Comparison of ENCODE assay signal across 11 mouse cellular contexts in the genomic region with DNA sequence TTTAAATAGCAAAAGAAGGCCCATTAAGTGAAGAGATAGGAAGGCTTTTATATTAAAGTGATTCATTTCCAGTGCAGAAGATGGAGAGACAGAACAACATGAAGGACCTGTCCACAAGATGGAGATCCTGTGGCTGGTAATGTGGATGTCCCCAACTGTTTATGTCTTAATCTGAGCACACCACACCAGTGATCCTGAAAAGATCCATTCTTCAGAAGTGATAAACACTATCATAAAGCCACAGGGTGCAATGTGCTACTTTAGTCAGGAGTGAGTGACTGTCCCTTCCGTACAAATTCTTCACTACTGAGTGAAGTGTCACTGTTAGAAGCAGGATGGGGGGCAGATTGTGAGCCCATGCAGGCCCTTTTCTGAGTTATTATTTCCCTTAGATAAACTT. TPM values are rescaled to one million over a fixed set of nuclear protein-coding genes. Genes with fewer than 3 reads are reported as not detected.
DNase-seq lines count a peak whose midpoint lies in the region; ATAC-seq lines count a peak whose summit lies in the region.
"Had no signal": no experiment of that assay in that cellular context is flagged by ENCODE, and none has a peak within 500 bp of the region (broad histone marks: within the 10 kb centered on the region; RNA-seq: fewer than 3 reads in every experiment).

No protein-coding gene starts in this region.

- H3K4me1 ChIP-seq in megakaryocyte, embryonic 14.5 days: peaks cover 83% of the 10 kb centered on the region
- H3K4me1 ChIP-seq in forebrain, embryonic 11.5 days (replicated peaks; ENCODE audit: control insufficient read depth, insufficient read depth, low read length): no peaks in the 10 kb centered on the region; the same call in 1 of the 2 replicates
- H3K4me1 ChIP-seq in limb, embryonic 12.5 days (replicated peaks): peaks cover 5% of the 10 kb centered on the region
- peaks cover 5% of the 10 kb centered on the region for H3K4me1 ChIP-seq in neural tube, embryonic 14.5 days (ENCODE audit: control insufficient read depth, insufficient read depth, low read length)

- no peak overlapping the region for H3K9ac ChIP-seq in forebrain, embryonic 11.5 days (ENCODE audit: low read length)
- no peak overlapping the region for H3K9ac ChIP-seq in limb, embryonic 12.5 days (replicated peaks)
- H3K9ac ChIP-seq in neural tube, embryonic 14.5 days (replicated peaks; ENCODE audit: low read depth, low read length): no peak overlapping the region

- H3K27ac ChIP-seq in forebrain, embryonic 11.5 days (ENCODE audit: low read depth, low read length): no peak overlapping the region
- no peak overlapping the region for H3K27ac ChIP-seq in limb, embryonic 12.5 days
- no peak overlapping the region for H3K27ac ChIP-seq in neural tube, embryonic 14.5 days (ENCODE audit: low read depth, low read length)

- no peak for DNase-seq in forebrain, embryonic 11.5 days (ENCODE audit: low spot score)
- no peak for DNase-seq in testis, postnatal 10 days (ENCODE audit: low spot score)
- DNase-seq in ovary, postnatal 14 days (ENCODE audit: low spot score): no peak
- DNase-seq in urinary bladder, postnatal 36 days (ENCODE audit: low spot score in 2 of 2): no peak
- DNase-seq: adrenal gland, postnatal 14 days had no signal

- peak overlapping the region; percentile 99 for H3K4me3 ChIP-seq in megakaryocyte, embryonic 14.5 days (replicated peaks)
- H3K4me3 ChIP-seq in forebrain, embryonic 11.5 days (ENCODE audit: low read depth, low read length): no peak overlapping the region; the same call in 1 of the 2 replicates
- peak overlapping the region; percentile 99 for H3K4me3 ChIP-seq in limb, embryonic 12.5 days (replicated peaks)
- peak overlapping the region; percentile 95; the same call in 1 of the 2 replicates for H3K4me3 ChIP-seq in neural tube, embryonic 14.5 days (ENCODE audit: low read depth, low read length)

- peak overlapping the region; percentile 89 for H3K4me2 ChIP-seq in forebrain, embryonic 11.5 days (ENCODE audit: low read depth, low read length, severe bottlenecking)
- peak overlapping the region; percentile 91 for H3K4me2 ChIP-seq in limb, embryonic 12.5 days
- peak overlapping the region; percentile 80 for H3K4me2 ChIP-seq in neural tube, embryonic 14.5 days (ENCODE audit: low read depth, low read length)

- H3K27me3 ChIP-seq in megakaryocyte, embryonic 14.5 days (replicated peaks): no peaks in the 10 kb centered on the region
- H3K27me3 ChIP-seq in forebrain, embryonic 11.5 days (ENCODE audit: control insufficient read depth, insufficient read depth, low read length): no peaks in the 10 kb centered on the region
- no peaks in the 10 kb centered on the region for H3K27me3 ChIP-seq in limb, embryonic 12.5 days
- H3K27me3 ChIP-seq in neural tube, embryonic 14.5 days (ENCODE audit: control insufficient read depth, insufficient read depth, low read length): no peaks in the 10 kb centered on the region; the same call in 1 of the 2 replicates

- 94% methylated on average over 1 of the region's 1 CpGs for WGBS in forebrain, embryonic 11.5 days
- 95% methylated on average over 1 of the region's 1 CpGs for WGBS in limb, embryonic 12.5 days
- WGBS in neural tube, embryonic 14.5 days: 91% methylated on average over 1 of the region's 1 CpGs

- ATAC-seq in megakaryocyte, adult 5-6 weeks (ENCODE audit: poor library complexity, severe bottlenecking): no peak
- ATAC-seq in forebrain, embryonic 11.5 days (replicated peaks; ENCODE audit: low FRiP score): no peak
- no peak for ATAC-seq in limb, embryonic 12.5 days (ENCODE audit: insufficient number of reproducible peaks, insufficient read depth, low FRiP score, low TSS enrichment, low read depth)
- ATAC-seq in neural tube, embryonic 14.5 days (ENCODE audit: low read depth): no peak

- H3K36me3 ChIP-seq in megakaryocyte, embryonic 14.5 days (replicated peaks; ENCODE audit: low read length): peaks cover 27% of the 10 kb centered on the region
- H3K36me3 ChIP-seq in forebrain, embryonic 11.5 days (ENCODE audit: control insufficient read depth, insufficient read depth, low read length): no peaks in the 10 kb centered on the region; the same call in 1 of the 2 replicates
- peaks cover 37% of the 10 kb centered on the region; the same call in 1 of the 2 replicates for H3K36me3 ChIP-seq in limb, embryonic 12.5 days
- H3K36me3 ChIP-seq in neural tube, embryonic 14.5 days (ENCODE audit: control insufficient read depth, insufficient read depth, low read length): peaks cover 4% of the 10 kb centered on the region; the same call in 1 of the 2 replicates

- H3K9me3 ChIP-seq in megakaryocyte, embryonic 14.5 days: no peaks in the 10 kb centered on the region
- H3K9me3 ChIP-seq in forebrain, embryonic 11.5 days (ENCODE audit: control insufficient read depth, low read length): no peaks in the 10 kb centered on the region
- no peaks in the 10 kb centered on the region for H3K9me3 ChIP-seq in limb, embryonic 12.5 days
- H3K9me3 ChIP-seq in neural tube, embryonic 14.5 days (ENCODE audit: control insufficient read depth, low read length): no peaks in the 10 kb centered on the region

RNA-seq across cellular contexts. Expression of a gene that starts 1.5 kb away (rescaled TPM):
- polyA plus RNA-seq in megakaryocyte, embryonic 14.5 days (2012; ENCODE audit: insufficient read depth, low replicate concordance): 0.17 and 0.60 TPM in 2 replicates
- 10.1 and 18.8 TPM in 2 replicates for total RNA-seq in megakaryocyte, adult 5-6 weeks (2015)
- 8.7 and 12.8 TPM in 2 replicates for total RNA-seq in megakaryocyte, adult 5-6 weeks (2017)
- 16.0 and 16.5 TPM in 2 replicates for polyA plus RNA-seq in forebrain, embryonic 11.5 days (2014; fragmentation: Nextera tagmentation; extraction: Ambion mirVana)
- polyA plus RNA-seq in limb, embryonic 12.5 days (2016; fragmentation: Nextera tagmentation; extraction: Ambion mirVana): 10.9 and 11.6 TPM in 2 replicates
- polyA plus RNA-seq in neural tube, embryonic 14.5 days (2014; fragmentation: Nextera tagmentation; extraction: Ambion mirVana): 21.0 and 21.4 TPM in 2 replicates

RNA-seq across cellular contexts. Expression of a gene that starts 21.9 kb away (rescaled TPM):
- 9.7 and 77.3 TPM in 2 replicates for polyA plus RNA-seq in megakaryocyte, embryonic 14.5 days (2012; ENCODE audit: insufficient read depth, low replicate concordance)
- 43.2 and 57.8 TPM in 2 replicates for total RNA-seq in megakaryocyte, adult 5-6 weeks (2015)
- 48.1 and 81.5 TPM in 2 replicates for total RNA-seq in megakaryocyte, adult 5-6 weeks (2017)
- 83.8 and 84.0 TPM in 2 replicates for polyA plus RNA-seq in forebrain, embryonic 11.5 days (2014; fragmentation: Nextera tagmentation; extraction: Ambion mirVana)
- 78.4 and 82.4 TPM in 2 replicates for polyA plus RNA-seq in limb, embryonic 12.5 days (2016; fragmentation: Nextera tagmentation; extraction: Ambion mirVana)
- 46.7 and 54.1 TPM in 2 replicates for polyA plus RNA-seq in neural tube, embryonic 14.5 days (2014; fragmentation: Nextera tagmentation; extraction: Ambion mirVana)

RNA-seq across cellular contexts. Expression of a gene that starts 40.6 kb away (rescaled TPM):
- polyA plus RNA-seq in megakaryocyte, embryonic 14.5 days (2012; ENCODE audit: insufficient read depth, low replicate concordance): 38.7 and 54.4 TPM in 2 replicates
- total RNA-seq in megakaryocyte, adult 5-6 weeks (2015): 205 and 220 TPM in 2 replicates
- 180 and 208 TPM in 2 replicates for total RNA-seq in megakaryocyte, adult 5-6 weeks (2017)
- polyA plus RNA-seq in forebrain, embryonic 11.5 days (2014; fragmentation: Nextera tagmentation; extraction: Ambion mirVana): 110 and 116 TPM in 2 replicates
- 95.3 and 95.4 TPM in 2 replicates for polyA plus RNA-seq in limb, embryonic 12.5 days (2016; fragmentation: Nextera tagmentation; extraction: Ambion mirVana)
- 79.1 and 93.0 TPM in 2 replicates for polyA plus RNA-seq in neural tube, embryonic 14.5 days (2014; fragmentation: Nextera tagmentation; extraction: Ambion mirVana)

RNA-seq across cellular contexts. Expression of a gene that starts 42.5 kb away (rescaled TPM):
- polyA plus RNA-seq in megakaryocyte, embryonic 14.5 days (2012; ENCODE audit: insufficient read depth, low replicate concordance): not detected in 2 replicates
- total RNA-seq in megakaryocyte, adult 5-6 weeks (2015): not detected in 2 replicates
- total RNA-seq in megakaryocyte, adult 5-6 weeks (2017): not detected in 2 replicates
- not detected in 2 replicates for polyA plus RNA-seq in forebrain, embryonic 11.5 days (2014; fragmentation: Nextera tagmentation; extraction: Ambion mirVana)
- not detected in 2 replicates for polyA plus RNA-seq in limb, embryonic 12.5 days (2016; fragmentation: Nextera tagmentation; extraction: Ambion mirVana)
- not detected in 2 replicates for polyA plus RNA-seq in neural tube, embryonic 14.5 days (2014; fragmentation: Nextera tagmentation; extraction: Ambion mirVana)
- total RNA-seq: adrenal gland, postnatal 14 days; gastrocnemius, postnatal 4 days; neutrophil, adult 5-6 weeks had no signal

RNA-seq across cellular contexts. Expression of a gene that starts 50.4 kb away (rescaled TPM):
- polyA plus RNA-seq in megakaryocyte, embryonic 14.5 days (2012; ENCODE audit: insufficient read depth, low replicate concordance): 3.7 TPM in 1 of 2 replicates, not detected in the other
- 0.18 and 0.20 TPM in 2 replicates for total RNA-seq in megakaryocyte, adult 5-6 weeks (2015)
- total RNA-seq in megakaryocyte, adult 5-6 weeks (2017): 0.22 and 0.94 TPM in 2 replicates
- polyA plus RNA-seq in forebrain, embryonic 11.5 days (2014; fragmentation: Nextera tagmentation; extraction: Ambion mirVana): 2.5 and 2.7 TPM in 2 replicates
- 16.0 and 16.3 TPM in 2 replicates for polyA plus RNA-seq in limb, embryonic 12.5 days (2016; fragmentation: Nextera tagmentation; extraction: Ambion mirVana)
- 1.3 and 6.6 TPM in 2 replicates for polyA plus RNA-seq in neural tube, embryonic 14.5 days (2014; fragmentation: Nextera tagmentation; extraction: Ambion mirVana)
